Mouse (Mus musculus) myocyte (in vitro differentiated cells): Measurements from ENCODE around the gene Ptk7. TPM values are rescaled to one million over a fixed set of nuclear protein-coding genes. Genes with fewer than 3 reads are reported as not detected.

Experiments used
- H3K27me3 ChIP-seq: one replicate; pipeline ENCODE4 v1.6.1; 2011; ENCODE audit not compliant: control insufficient read depth, insufficient read depth, insufficient read length
- H3K36me3 ChIP-seq: one replicate; pipeline ENCODE4 v1.6.1; 2011; ENCODE audit not compliant: control insufficient read depth, insufficient read depth
- H3K4me2 ChIP-seq: one replicate; pipeline ENCODE4 v1.6.1; 2011; ENCODE audit warnings: low read depth, control low read depth
- H3K4me3 ChIP-seq: one replicate; pipeline ENCODE4 v1.5.1; 2011; ENCODE audit warnings: mild to moderate bottlenecking, control low read depth, moderate library complexity
- H3K79me2 ChIP-seq: one replicate; pipeline ENCODE4 v1.6.1; 2011; ENCODE audit not compliant: control insufficient read depth, insufficient read depth
- H3ac ChIP-seq: one replicate; pipeline ENCODE4 v1.6.1; 2011; ENCODE audit not compliant: control insufficient read depth, insufficient read length
- CEBPB ChIP-seq: IDR thresholded peaks from 2 replicates; pipeline ENCODE4 v1.6.1; 2011; ENCODE audit warnings: mild to moderate bottlenecking, moderate library complexity; ENCODE audit not compliant: poor library complexity, insufficient read depth, severe bottlenecking
- E2F4 ChIP-seq: IDR thresholded peaks from one replicate; pipeline ENCODE4 v1.6.1; 2011; ENCODE audit warnings: mild to moderate bottlenecking, control low read depth, moderate library complexity; ENCODE audit not compliant: insufficient read depth
- MAX ChIP-seq: IDR thresholded peaks from one replicate; pipeline ENCODE4 v1.6.1; 2011; ENCODE audit warnings: low read depth, mild to moderate bottlenecking, control low read depth
- MYOD1 ChIP-seq, 3 experiments: IDR thresholded peaks; one replicate each; pipeline ENCODE4 v1.6.1; 2011; ENCODE audit warnings: control low read depth in 2 of 3, low read depth in 2 of 3, mild to moderate bottlenecking in 2 of 3, moderate library complexity in 1 of 3; ENCODE audit not compliant: insufficient read length in 2 of 3, control insufficient read depth in 1 of 3
- MYOG ChIP-seq, 3 experiments: IDR thresholded peaks; one replicate each; pipeline ENCODE4 v1.6.1; 2011; ENCODE audit warnings: control low read depth in 2 of 3, low read depth in 2 of 3, mild to moderate bottlenecking in 2 of 3; ENCODE audit not compliant: insufficient read length in 2 of 3, control insufficient read depth in 1 of 3, insufficient read depth in 1 of 3
- POLR2A ChIP-seq: IDR thresholded peaks from one replicate; pipeline ENCODE4 v1.6.1; 2011; ENCODE audit warnings: low read depth, mild to moderate bottlenecking, control low read depth, moderate library complexity; ENCODE audit not compliant: insufficient read length
- POLR2AphosphoS2 ChIP-seq: IDR thresholded peaks from one replicate; pipeline ENCODE4 v1.6.1; 2011; ENCODE audit warnings: low read depth, control low read depth; ENCODE audit not compliant: insufficient read length
- REST ChIP-seq: IDR thresholded peaks from one replicate; pipeline ENCODE4 v1.6.1; 2011; ENCODE audit warnings: mild to moderate bottlenecking, control low read depth, moderate library complexity; ENCODE audit not compliant: insufficient read depth, insufficient read length
- SRF ChIP-seq: IDR thresholded peaks from one replicate; pipeline ENCODE4 v1.6.1; 2011; ENCODE audit warnings: low read depth; ENCODE audit not compliant: control insufficient read depth, insufficient read length
- TCF12 ChIP-seq: IDR thresholded peaks from one replicate; pipeline ENCODE4 v1.6.1; 2011; ENCODE audit warnings: mild to moderate bottlenecking, control low read depth; ENCODE audit not compliant: poor library complexity, insufficient read depth, severe bottlenecking
- TCF3 ChIP-seq: IDR thresholded peaks from one replicate; pipeline ENCODE4 v1.6.1; 2011; ENCODE audit warnings: low read depth, control low read depth; ENCODE audit not compliant: insufficient read length
- USF1 ChIP-seq: IDR thresholded peaks from one replicate; pipeline ENCODE4 v1.6.1; 2011; ENCODE audit warnings: low read depth, mild to moderate bottlenecking, control low read depth, moderate library complexity
- polyA plus RNA-seq: library from polyadenylated mRNA; unstranded; fragments of >200 nt; fragmentation: generic; extraction: Trizol; gene quantifications from one replicate; pipeline ENCODE4 v1.2.1, GENCODE M21; 2012; ENCODE audit warnings: missing spikeins

Gene Ptk7
- polyA plus RNA-seq, 1 experiment, result 15.6 TPM

DNA sequence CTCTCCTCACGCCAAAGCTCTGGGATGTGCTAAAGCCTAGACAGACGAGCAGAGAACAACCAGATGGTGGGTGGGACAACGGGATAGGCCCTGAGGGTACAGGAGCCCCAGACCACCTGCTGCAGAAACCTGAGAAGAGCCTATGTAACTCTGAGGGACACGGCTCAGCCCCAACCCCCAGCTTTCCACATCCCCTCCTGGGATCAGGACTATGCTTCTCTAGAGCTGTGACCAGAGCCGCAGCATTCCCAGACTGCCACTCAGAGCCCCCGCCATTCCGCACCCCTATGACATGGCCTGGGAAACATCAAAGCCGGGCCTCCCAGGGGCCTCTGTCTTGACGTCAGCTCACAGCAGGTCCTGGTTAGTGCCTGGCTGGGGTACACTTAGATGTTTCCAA is 34.7 kb downstream of the Ptk7 start:
- Histone ChIP-seq H3K27me3 (no peaks in the 10 kb centered on the region), H3K4me3 (no peak overlapping the region), H3ac (no peak overlapping the region), H3K36me3 (no peaks in the 10 kb centered on the region), H3K79me2 (no peaks in the 10 kb centered on the region), H3K4me2 (no peak overlapping the region)
- TF ChIP-seq TCF12 (no peak), MYOG (IDR thresholded peaks at IDR 0.05; ENCODE audit: control insufficient read depth in 1 of 3, insufficient read depth in 1 of 3, insufficient read length in 2 of 3, low read depth in 2 of 3) (peak in 1 of 3 experiments; percentile 49), REST (no peak), MAX (no peak), E2F4 (no peak), CEBPB (no peak), MYOD1 (IDR thresholded peaks at IDR 0.05; ENCODE audit: control insufficient read depth in 1 of 3, insufficient read length in 2 of 3, low read depth in 2 of 3) (peak in 2 of 3 experiments; percentile 28 to 30), POLR2A (no peak), TCF3 (no peak), SRF (no peak)

DNA sequence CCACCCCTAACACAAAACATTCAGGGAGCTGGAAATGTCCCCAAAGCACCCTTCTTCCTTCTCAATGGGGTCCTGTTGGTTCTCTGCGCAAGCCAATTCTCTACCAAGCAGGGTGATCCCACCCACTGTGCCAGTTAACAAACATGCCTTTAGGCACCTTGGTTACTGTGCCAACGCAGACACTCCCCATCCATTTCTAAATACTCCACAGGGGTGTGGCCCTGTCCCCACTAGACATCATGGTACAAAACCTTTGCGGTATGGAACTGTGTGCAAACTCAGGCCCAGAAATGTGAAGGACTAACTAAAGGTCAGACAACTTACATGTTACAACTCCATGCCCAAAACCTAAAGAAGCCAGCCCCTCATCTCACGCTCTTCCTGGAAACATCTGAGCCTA is 36.2 kb downstream of the Ptk7 start:
- no peaks in the 10 kb centered on the region for H3K27me3 ChIP-seq
- no peak overlapping the region for H3K4me2 ChIP-seq
- no peak overlapping the region for H3ac ChIP-seq
- TF ChIP-seq MAX (no peak), CEBPB (no peak), TCF12 (no peak), MYOG (IDR thresholded peaks at IDR 0.05; ENCODE audit: control insufficient read depth in 1 of 3, insufficient read depth in 1 of 3, insufficient read length in 2 of 3, low read depth in 2 of 3) (no peak), USF1 (no peak), E2F4 (no peak), REST (no peak), MYOD1 (IDR thresholded peaks at IDR 0.05; ENCODE audit: control insufficient read depth in 1 of 3, insufficient read length in 2 of 3, low read depth in 2 of 3) (no peak), POLR2AphosphoS2 (no peak), POLR2A (no peak), SRF (no peak), TCF3 (no peak)
- H3K79me2 ChIP-seq, result no peaks in the 10 kb centered on the region
- no peaks in the 10 kb centered on the region for H3K36me3 ChIP-seq
- no peak overlapping the region for H3K4me3 ChIP-seq

DNA sequence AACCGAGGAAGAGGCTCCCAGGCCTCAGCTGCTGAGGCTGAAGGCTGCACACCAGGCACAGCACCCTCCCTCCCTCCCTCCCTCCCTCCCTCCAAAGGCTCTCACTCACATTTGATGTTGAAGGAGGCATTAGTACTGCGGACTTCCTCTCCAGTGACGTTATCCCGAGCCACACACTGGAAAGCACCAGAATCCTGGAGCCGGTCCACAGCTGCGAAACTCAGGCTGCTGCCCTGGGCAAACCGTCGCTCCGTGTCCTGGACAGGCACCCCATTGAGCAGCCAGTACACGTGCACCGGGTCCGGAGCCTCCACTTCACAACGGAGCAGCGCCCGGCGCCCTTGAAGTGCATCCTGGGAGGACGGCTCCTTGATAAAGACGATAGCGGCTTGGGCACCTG is 37.9 kb downstream of the Ptk7 start:
- no peaks in the 10 kb centered on the region for H3K79me2 ChIP-seq
- TF ChIP-seq MAX, result no peak
- TF ChIP-seq SRF, result no peak
- no peak overlapping the region for H3K4me3 ChIP-seq
- no peaks in the 10 kb centered on the region for H3K36me3 ChIP-seq
- no peak overlapping the region for H3K4me2 ChIP-seq
- no peak overlapping the region for H3ac ChIP-seq
- H3K27me3 ChIP-seq, result no peaks in the 10 kb centered on the region

- no peak overlapping the region for H3ac ChIP-seq
- no peak overlapping the region for H3K4me3 ChIP-seq
- H3K36me3 ChIP-seq, result no peaks in the 10 kb centered on the region
- no peaks in the 10 kb centered on the region for H3K27me3 ChIP-seq
- H3K4me2 ChIP-seq, result no peak overlapping the region
- no peaks in the 10 kb centered on the region for H3K79me2 ChIP-seq
- TF ChIP-seq POLR2AphosphoS2 (no peak), E2F4 (no peak)
These were observed 38.9 kb downstream of the Ptk7 start for GRCm38 (mm10) chr17:46590439-46590838.

GRCm38 (mm10) chr17:46589635-46590314 is 39.5 kb downstream of the Ptk7 start:
- no peak overlapping the region for H3K4me2 ChIP-seq
- no peaks in the 10 kb centered on the region for H3K27me3 ChIP-seq
- H3ac ChIP-seq, result no peak overlapping the region
- H3K4me3 ChIP-seq, result no peak overlapping the region
- H3K79me2 ChIP-seq, result no peaks in the 10 kb centered on the region
- TF ChIP-seq MYOD1 (IDR thresholded peaks at IDR 0.05; ENCODE audit: control insufficient read depth in 1 of 3, insufficient read length in 2 of 3, low read depth in 2 of 3) (no peak), MYOG (IDR thresholded peaks at IDR 0.05; ENCODE audit: control insufficient read depth in 1 of 3, insufficient read depth in 1 of 3, insufficient read length in 2 of 3, low read depth in 2 of 3) (no peak), MAX (no peak)
- H3K36me3 ChIP-seq, result no peaks in the 10 kb centered on the region

GRCm38 (mm10) chr17:46588913-46589312 is 40.4 kb downstream of the Ptk7 start:
- H3K36me3 ChIP-seq, result no peaks in the 10 kb centered on the region
- no peak for TF ChIP-seq REST
- no peak for TF ChIP-seq MAX
- no peak for TF ChIP-seq SRF
- no peak for TF ChIP-seq USF1
- TF ChIP-seq POLR2A, result no peak
- TF ChIP-seq MYOG (IDR thresholded peaks at IDR 0.05; ENCODE audit: control insufficient read depth in 1 of 3, insufficient read depth in 1 of 3, insufficient read length in 2 of 3, low read depth in 2 of 3), result no peak
- TF ChIP-seq E2F4, result no peak
- no peak for TF ChIP-seq CEBPB
- TF ChIP-seq POLR2AphosphoS2, result no peak
- no peak for TF ChIP-seq TCF3
- no peak for TF ChIP-seq MYOD1 (IDR thresholded peaks at IDR 0.05; ENCODE audit: control insufficient read depth in 1 of 3, insufficient read length in 2 of 3, low read depth in 2 of 3)
- TF ChIP-seq TCF12, result no peak
- no peak overlapping the region for H3K4me3 ChIP-seq
- H3K79me2 ChIP-seq, result no peaks in the 10 kb centered on the region
- H3K27me3 ChIP-seq, result no peaks in the 10 kb centered on the region
- H3K4me2 ChIP-seq, result no peak overlapping the region
- H3ac ChIP-seq, result no peak overlapping the region
